Mouse (Mus musculus): ENCODE data around the gene Zswim8.
A peak's percentile ranks its signal among the peaks of the same experiment; 100 is the strongest.

Zswim8 gene

GRCm38 (mm10) chr14:20733041-20733951, 25.9 kb downstream of the Zswim8 start:
- Histone ChIP-seq H3K27me3 (ENCODE audit: control insufficient read depth, insufficient read depth, low read length, poor library complexity, severe bottlenecking) (no peaks in the 10 kb centered on the region), H3K36me3 (ENCODE audit: control insufficient read depth, insufficient read depth, low read length, poor library complexity, severe bottlenecking) (peaks cover 4% of the 10 kb centered on the region; the same call in 1 of the 2 replicates)
- peak; percentile 13 for DNase-seq (ENCODE audit: low read depth, low spot score)

DNA sequence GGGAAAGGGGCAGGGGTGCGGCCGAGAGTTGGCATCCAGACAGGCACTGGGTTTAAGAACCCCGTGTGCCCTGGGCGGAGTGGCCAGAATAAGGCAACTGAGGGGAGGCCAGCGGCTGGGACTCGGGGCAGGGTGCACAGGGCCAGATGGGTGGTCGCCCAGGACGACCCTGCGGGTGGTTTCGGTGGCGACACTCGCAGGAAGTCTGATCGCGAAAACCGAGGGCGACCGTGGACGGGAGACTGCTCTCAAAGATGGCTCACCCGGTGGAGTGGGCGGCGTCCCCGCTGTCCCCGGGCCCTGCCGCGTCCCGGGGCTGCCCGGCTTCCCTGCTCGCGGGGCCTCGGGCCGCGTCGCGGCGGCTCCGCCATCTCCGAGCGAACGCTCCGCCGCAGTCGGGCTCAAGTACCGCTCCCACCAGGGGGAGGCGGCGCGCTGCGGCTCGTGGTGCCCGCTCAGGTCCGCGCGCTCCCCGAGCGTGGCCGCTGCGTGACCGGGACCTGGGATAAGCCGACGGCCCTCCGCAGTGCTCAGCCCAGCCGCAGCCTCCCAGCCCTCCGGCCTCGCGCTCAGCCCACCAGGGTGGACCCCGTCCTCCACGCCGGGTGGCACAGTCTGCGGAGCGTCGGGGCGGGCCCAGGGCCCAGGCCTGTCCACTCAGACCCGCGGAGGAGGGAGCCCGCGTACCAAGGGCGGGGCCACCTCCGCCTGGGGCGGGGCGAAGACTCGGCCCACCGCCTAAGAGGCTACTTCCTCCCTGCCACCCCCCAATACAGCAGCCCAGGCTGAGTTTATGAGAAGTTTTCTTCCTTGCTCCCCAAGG, 26.8 kb downstream of the Zswim8 start, which contains the start of gene Ndst2:
Ndst2 (minus strand) TSS at position 611 of the 823 bp plus-strand sequence.
- peak; percentile 94 for DNase-seq (ENCODE audit: low read depth, low spot score)
- H3K27me3 ChIP-seq (ENCODE audit: control insufficient read depth, insufficient read depth, low read length, poor library complexity, severe bottlenecking) = no peaks in the 10 kb centered on the region
- peaks cover 4% of the 10 kb centered on the region; the same call in 1 of the 2 replicates for H3K36me3 ChIP-seq (ENCODE audit: control insufficient read depth, insufficient read depth, low read length, poor library complexity, severe bottlenecking)

GRCm38 (mm10) chr14:20735052-20735451, 27.7 kb downstream of the Zswim8 start:
- no peaks in the 10 kb centered on the region for H3K27me3 ChIP-seq (ENCODE audit: control insufficient read depth, insufficient read depth, low read length, poor library complexity, severe bottlenecking)
- no peak for DNase-seq (ENCODE audit: low read depth, low spot score)
- no peaks in the 10 kb centered on the region; the same call in 1 of the 2 replicates for H3K36me3 ChIP-seq (ENCODE audit: control insufficient read depth, insufficient read depth, low read length, poor library complexity, severe bottlenecking)

DNA sequence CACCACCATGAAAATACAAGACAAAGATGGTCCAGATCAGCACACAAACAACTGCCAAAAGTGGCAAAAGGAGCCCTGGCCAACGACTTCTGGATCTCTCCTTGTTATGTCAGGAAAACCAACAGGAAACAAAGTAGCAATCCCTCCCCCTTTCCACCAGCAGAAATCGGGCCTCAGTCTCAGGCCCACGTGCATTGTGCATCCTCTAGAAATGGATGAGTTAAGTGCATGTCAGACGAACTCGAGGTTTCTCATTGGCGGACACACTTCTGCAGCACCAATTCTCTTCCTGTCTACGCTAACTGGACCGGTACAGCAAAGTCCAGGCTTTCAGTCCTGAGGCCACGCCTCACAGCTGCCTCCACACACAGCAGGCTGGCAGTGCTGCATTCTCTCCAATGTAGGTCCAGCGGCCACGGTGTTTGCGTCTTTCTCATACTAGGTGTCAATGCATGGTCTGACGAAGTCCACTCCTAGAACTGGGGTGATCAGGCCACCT, 28.6 kb downstream of the Zswim8 start:
- Histone ChIP-seq H3K36me3 (ENCODE audit: control insufficient read depth, insufficient read depth, low read length, poor library complexity, severe bottlenecking) (no peaks in the 10 kb centered on the region; the same call in 1 of the 2 replicates), H3K27me3 (ENCODE audit: control insufficient read depth, insufficient read depth, low read length, poor library complexity, severe bottlenecking) (no peaks in the 10 kb centered on the region)
- DNase-seq (ENCODE audit: low read depth, low spot score) = no peak

- Histone ChIP-seq H3K27me3 (ENCODE audit: control insufficient read depth, insufficient read depth, low read length, poor library complexity, severe bottlenecking) (no peaks in the 10 kb centered on the region), H3K36me3 (ENCODE audit: control insufficient read depth, insufficient read depth, low read length, poor library complexity, severe bottlenecking) (no peaks in the 10 kb centered on the region; the same call in 1 of the 2 replicates)
- DNase-seq (ENCODE audit: low read depth, low spot score) = peak; percentile 62
Measured at GRCm38 (mm10) chr14:20737306-20737705, 30.0 kb downstream of the Zswim8 start.

DNA sequence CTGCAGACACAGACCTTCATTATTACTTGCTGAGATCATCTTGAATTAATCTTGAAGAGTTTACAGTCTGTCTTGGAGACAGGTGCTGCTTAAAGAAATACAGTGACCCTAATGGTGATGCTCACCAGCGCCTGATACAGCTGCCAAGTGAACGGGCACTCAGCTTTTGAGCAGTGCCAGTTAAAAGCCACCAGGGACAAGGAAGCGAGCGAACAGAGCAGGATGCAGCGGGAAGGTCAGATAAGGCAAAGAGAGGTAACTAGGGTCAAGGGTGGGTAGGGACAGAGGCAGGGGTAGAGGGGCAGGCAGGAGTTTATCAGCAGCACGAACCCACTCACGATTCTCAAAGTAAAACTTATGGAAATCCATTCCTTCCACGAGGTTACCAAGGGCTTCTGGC, 31.2 kb downstream of the Zswim8 start:
- Histone ChIP-seq H3K27me3 (ENCODE audit: control insufficient read depth, insufficient read depth, low read length, poor library complexity, severe bottlenecking) (no peaks in the 10 kb centered on the region), H3K36me3 (ENCODE audit: control insufficient read depth, insufficient read depth, low read length, poor library complexity, severe bottlenecking) (no peaks in the 10 kb centered on the region; the same call in 1 of the 2 replicates)
- DNase-seq (ENCODE audit: low read depth, low spot score) = no peak

DNA sequence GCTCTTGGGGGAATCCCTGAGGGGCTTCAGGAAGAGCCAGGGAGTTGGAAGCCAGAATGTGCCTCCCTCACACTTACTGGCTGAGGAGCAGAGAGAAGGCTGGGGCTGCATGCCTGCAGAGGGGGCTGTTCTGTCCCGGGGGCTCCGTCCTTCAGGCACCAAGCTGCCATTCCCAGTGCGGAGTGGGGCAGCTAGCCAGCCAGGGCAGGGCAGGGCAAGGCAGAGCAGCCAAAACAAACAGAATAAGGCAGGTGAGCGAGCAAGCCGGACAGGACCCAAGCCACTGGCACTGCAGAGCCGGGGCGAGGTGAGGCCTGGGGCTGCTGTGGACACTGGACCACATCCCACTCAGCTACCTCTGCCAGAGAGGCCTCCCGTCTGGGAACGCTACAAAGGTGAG, 33.9 kb downstream of the Zswim8 start:
- H3K27me3 ChIP-seq (ENCODE audit: control insufficient read depth, insufficient read depth, low read length, poor library complexity, severe bottlenecking) = no peaks in the 10 kb centered on the region
- no peak for DNase-seq (ENCODE audit: low read depth, low spot score)
- no peaks in the 10 kb centered on the region; the same call in 1 of the 2 replicates for H3K36me3 ChIP-seq (ENCODE audit: control insufficient read depth, insufficient read depth, low read length, poor library complexity, severe bottlenecking)

DNA sequence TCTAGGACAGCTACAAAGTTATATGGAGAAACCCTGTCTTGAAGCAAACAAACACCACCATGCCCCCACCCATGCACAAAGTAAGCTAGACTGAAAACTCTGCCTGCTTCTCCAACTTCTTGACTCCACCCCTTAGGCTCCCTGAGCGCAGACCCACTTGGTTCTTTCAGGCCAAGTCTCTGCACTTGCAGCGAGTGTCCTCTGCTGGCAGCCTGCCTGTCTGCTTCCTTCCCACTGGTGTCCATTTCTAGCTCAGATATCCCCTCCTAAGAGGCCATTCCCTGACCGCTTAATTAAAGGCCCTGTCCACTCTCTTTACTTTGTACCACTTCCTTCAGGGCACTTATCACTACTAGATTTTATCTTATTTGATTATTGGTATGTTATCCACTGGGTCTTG, 36.3 kb downstream of the Zswim8 start:
- H3K36me3 ChIP-seq (ENCODE audit: control insufficient read depth, insufficient read depth, low read length, poor library complexity, severe bottlenecking) = no peaks in the 10 kb centered on the region; the same call in 1 of the 2 replicates
- no peaks in the 10 kb centered on the region for H3K27me3 ChIP-seq (ENCODE audit: control insufficient read depth, insufficient read depth, low read length, poor library complexity, severe bottlenecking)
- DNase-seq (ENCODE audit: low read depth, low spot score) = no peak

- Histone ChIP-seq H3K36me3 (ENCODE audit: control insufficient read depth, insufficient read depth, low read length, poor library complexity, severe bottlenecking) (no peaks in the 10 kb centered on the region), H3K27me3 (ENCODE audit: control insufficient read depth, insufficient read depth, low read length, poor library complexity, severe bottlenecking) (no peaks in the 10 kb centered on the region; the same call in 1 of the 2 replicates)
- DNase-seq (ENCODE audit: low read depth, low spot score) = no peak
Measured at GRCm38 (mm10) chr14:20746935-20747334, 39.6 kb downstream of the Zswim8 start.

DNA sequence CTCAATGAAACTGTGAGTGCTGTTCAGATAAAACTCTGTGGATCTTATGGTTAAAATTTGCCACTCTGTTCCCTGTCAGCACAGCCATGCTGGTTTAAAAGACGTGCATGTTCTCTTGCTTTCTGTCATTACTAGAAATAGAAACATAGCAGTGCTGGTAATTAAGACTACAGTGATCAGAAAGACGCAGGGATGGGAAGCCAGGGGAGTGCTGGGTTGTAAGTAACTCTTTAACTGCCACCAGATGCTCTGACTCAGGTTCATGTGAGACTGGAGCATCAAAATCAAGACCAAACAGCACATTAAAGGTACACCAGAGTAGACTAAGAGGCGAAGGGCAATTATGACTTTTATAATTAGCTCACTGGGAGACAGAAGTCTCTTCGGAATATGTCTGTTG, 41.0 kb downstream of the Zswim8 start:
- no peak for DNase-seq (ENCODE audit: low read depth, low spot score)
- Histone ChIP-seq H3K36me3 (ENCODE audit: control insufficient read depth, insufficient read depth, low read length, poor library complexity, severe bottlenecking) (no peaks in the 10 kb centered on the region), H3K27me3 (ENCODE audit: control insufficient read depth, insufficient read depth, low read length, poor library complexity, severe bottlenecking) (no peaks in the 10 kb centered on the region; the same call in 1 of the 2 replicates)

DNA sequence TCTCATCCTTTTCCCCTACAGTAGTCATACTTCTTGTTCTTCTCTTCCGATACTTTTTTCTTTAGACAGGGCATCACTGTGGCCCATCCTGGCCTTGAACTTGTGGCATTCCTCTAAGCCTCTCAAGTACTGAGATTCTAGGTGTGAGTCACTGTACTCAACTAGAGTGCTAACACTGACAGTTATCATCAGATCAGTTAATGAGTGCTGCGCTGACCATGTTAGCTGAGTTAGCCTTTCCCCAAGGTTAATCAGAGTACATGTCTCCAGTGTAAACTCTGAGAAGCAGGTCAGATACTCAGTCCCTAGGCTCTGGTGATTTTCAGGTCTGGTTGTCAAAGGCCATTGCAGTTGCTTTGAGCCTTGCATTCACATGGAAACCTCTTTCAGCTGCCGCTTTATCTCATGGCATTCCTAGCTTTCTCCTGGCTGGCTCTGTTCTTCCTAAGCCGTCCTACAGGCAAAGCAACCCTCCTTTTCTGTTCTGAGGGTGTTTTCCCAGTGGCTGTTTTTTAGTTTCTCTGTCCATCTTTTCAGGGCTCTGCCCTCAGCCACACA, 42.2 kb downstream of the Zswim8 start:
- no peak for DNase-seq (ENCODE audit: low read depth, low spot score)
- H3K36me3 ChIP-seq (ENCODE audit: control insufficient read depth, insufficient read depth, low read length, poor library complexity, severe bottlenecking) = no peaks in the 10 kb centered on the region
- H3K27me3 ChIP-seq (ENCODE audit: control insufficient read depth, insufficient read depth, low read length, poor library complexity, severe bottlenecking) = no peaks in the 10 kb centered on the region; the same call in 1 of the 2 replicates

- Histone ChIP-seq H3K27me3 (ENCODE audit: control insufficient read depth, insufficient read depth, low read length, poor library complexity, severe bottlenecking) (no peaks in the 10 kb centered on the region; the same call in 1 of the 2 replicates), H3K36me3 (ENCODE audit: control insufficient read depth, insufficient read depth, low read length, poor library complexity, severe bottlenecking) (no peaks in the 10 kb centered on the region)
- no peak for DNase-seq (ENCODE audit: low read depth, low spot score)
Measured at GRCm38 (mm10) chr14:20750503-20750902, 43.2 kb downstream of the Zswim8 start.

DNA sequence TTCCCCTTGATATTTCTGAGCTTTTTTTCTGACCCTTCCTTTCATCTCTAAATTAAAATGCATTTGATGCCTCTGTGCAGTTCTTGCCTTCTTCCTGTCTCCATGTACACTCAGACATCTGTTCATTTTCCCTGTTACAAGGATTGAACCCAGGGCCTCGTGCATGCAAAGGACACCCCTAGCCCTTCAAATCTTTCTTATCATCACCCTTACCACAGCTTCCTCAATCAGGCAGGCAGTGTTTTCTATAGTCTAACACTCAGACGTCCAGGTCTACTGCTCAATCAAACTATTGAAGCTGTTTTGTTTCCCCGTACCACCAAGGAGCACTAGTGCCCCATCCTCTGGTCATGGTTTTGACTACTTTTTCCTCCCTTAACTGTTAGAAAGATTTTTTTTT, 46.4 kb downstream of the Zswim8 start:
- Histone ChIP-seq H3K36me3 (ENCODE audit: control insufficient read depth, insufficient read depth, low read length, poor library complexity, severe bottlenecking) (no peaks in the 10 kb centered on the region), H3K27me3 (ENCODE audit: control insufficient read depth, insufficient read depth, low read length, poor library complexity, severe bottlenecking) (no peaks in the 10 kb centered on the region; the same call in 1 of the 2 replicates)
- DNase-seq (ENCODE audit: low read depth, low spot score) = no peak

- no peaks in the 10 kb centered on the region for H3K27me3 ChIP-seq (ENCODE audit: control insufficient read depth, insufficient read depth, low read length, poor library complexity, severe bottlenecking)
- no peaks in the 10 kb centered on the region for H3K36me3 ChIP-seq (ENCODE audit: control insufficient read depth, insufficient read depth, low read length, poor library complexity, severe bottlenecking)
- no peak for DNase-seq (ENCODE audit: low read depth, low spot score)
Measured at GRCm38 (mm10) chr14:20757370-20757907, 50.1 kb downstream of the Zswim8 start.

Measured in splenic B cell, adult 2 months (primary cell).